ENCODE assay signal across 17 mouse cellular contexts in the genomic region with DNA sequence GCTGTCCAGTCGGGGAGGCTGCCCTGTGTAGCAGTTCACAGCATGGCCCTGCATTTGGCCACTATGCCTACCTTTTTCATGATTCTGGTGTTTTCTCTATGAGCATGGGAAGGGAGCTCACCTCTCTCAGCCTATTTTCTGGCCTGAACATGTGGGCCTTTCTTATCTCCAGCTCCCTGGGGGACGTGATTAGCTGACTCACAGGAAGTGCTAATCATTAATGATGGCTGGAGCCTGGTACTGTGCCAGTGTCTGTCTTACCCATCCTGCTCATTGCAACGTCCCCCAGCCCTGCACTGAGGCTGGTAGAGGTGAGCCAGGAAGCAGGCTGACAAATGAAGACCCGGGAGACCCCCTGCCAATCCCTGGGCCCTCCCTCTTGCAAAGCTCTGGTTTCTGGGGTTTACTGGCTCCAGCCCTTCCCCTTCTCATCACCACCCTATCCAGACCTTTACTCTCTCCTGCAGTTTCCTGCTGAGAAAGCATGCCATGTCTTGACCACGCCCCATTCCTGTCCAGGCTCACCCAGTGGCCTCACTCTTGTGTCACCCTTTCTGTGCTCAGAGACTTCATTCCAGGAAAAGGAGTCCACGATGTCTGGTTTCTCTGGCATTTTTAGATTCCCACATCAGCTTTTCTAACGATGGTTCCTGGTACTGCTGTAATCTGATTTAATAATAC.
DNase-seq lines count a peak whose midpoint lies in the region; ATAC-seq and TF ChIP-seq lines count a peak whose summit lies in the region.
"Had no signal": no experiment of that assay in that cellular context is flagged by ENCODE, and none has a peak within 500 bp of the region (broad histone marks: within the 10 kb centered on the region; RNA-seq: fewer than 3 reads in every experiment).

No protein-coding gene starts in this region.

- H3K4me2 ChIP-seq in hindbrain, embryonic 11.5 days (replicated peaks; ENCODE audit: low read depth, low read length), result no peak overlapping the region
- H3K4me2 ChIP-seq in midbrain, postnatal 0 days (ENCODE audit: low read depth, low read length, poor library complexity, severe bottlenecking), result no peak overlapping the region
- H3K4me2 ChIP-seq: embryonic facial prominence, embryonic 13.5 days; liver, embryonic 11.5 days; midbrain, embryonic 13.5 days; stomach, embryonic 15.5 days had no signal

- H3K36me3 ChIP-seq in hindbrain, embryonic 10.5 days, result no peaks in the 10 kb centered on the region
- no peaks in the 10 kb centered on the region for H3K36me3 ChIP-seq in hindbrain, embryonic 11.5 days (ENCODE audit: control insufficient read depth, insufficient read depth, low read length)
- H3K36me3 ChIP-seq in midbrain, embryonic 10.5 days, result no peaks in the 10 kb centered on the region
- H3K36me3 ChIP-seq in midbrain, postnatal 0 days (ENCODE audit: insufficient read depth, low read length), result no peaks in the 10 kb centered on the region
- H3K36me3 ChIP-seq: embryonic facial prominence, embryonic 13.5 days; forebrain, embryonic 10.5 days; midbrain, embryonic 13.5 days; stomach, embryonic 15.5 days had no signal

- 64% methylated on average over 7 of the region's 7 CpGs for WGBS in hindbrain, embryonic 10.5 days
- 75% methylated on average over 7 of the region's 7 CpGs for WGBS in hindbrain, embryonic 11.5 days
- 76% methylated on average over 7 of the region's 7 CpGs for WGBS in midbrain, embryonic 10.5 days
- WGBS in midbrain, postnatal 0 days, result 66% methylated on average over 7 of the region's 7 CpGs

- ATAC-seq in hindbrain, embryonic 11.5 days (ENCODE audit: low FRiP score), result no peak
- no peak for ATAC-seq in midbrain, postnatal 0 days (ENCODE audit: low FRiP score)
- ATAC-seq: midbrain, embryonic 13.5 days had no signal

- H3K4me3 ChIP-seq in hindbrain, embryonic 10.5 days, result no peak overlapping the region
- no peak overlapping the region for H3K4me3 ChIP-seq in hindbrain, embryonic 11.5 days (ENCODE audit: low read depth, low read length)
- H3K4me3 ChIP-seq in midbrain, embryonic 10.5 days, result no peak overlapping the region
- H3K4me3 ChIP-seq in midbrain, postnatal 0 days (ENCODE audit: low read depth, low read length), result no peak overlapping the region
- H3K4me3 ChIP-seq: embryonic facial prominence, embryonic 13.5 days; forebrain, embryonic 10.5 days; midbrain, embryonic 13.5 days; stomach, embryonic 15.5 days had no signal

- no peak for TF ChIP-seq CTCF in midbrain, postnatal 0 days (IDR thresholded peaks at IDR 0.05)
- no peak for TF ChIP-seq CTCF in brain, embryonic 14.5 days (IDR thresholded peaks at IDR 0.05; ENCODE audit: borderline replicate concordance, extremely low read depth, insufficient read depth, insufficient read length)

- H3K9me3 ChIP-seq in hindbrain, embryonic 10.5 days, result no peaks in the 10 kb centered on the region
- H3K9me3 ChIP-seq in hindbrain, embryonic 11.5 days (ENCODE audit: control insufficient read depth, low read length), result no peaks in the 10 kb centered on the region
- no peaks in the 10 kb centered on the region for H3K9me3 ChIP-seq in midbrain, embryonic 10.5 days (replicated peaks)
- no peaks in the 10 kb centered on the region for H3K9me3 ChIP-seq in midbrain, postnatal 0 days (ENCODE audit: low read length)
- H3K9me3 ChIP-seq: embryonic facial prominence, embryonic 13.5 days; forebrain, embryonic 10.5 days; midbrain, embryonic 13.5 days; stomach, embryonic 15.5 days had no signal

- DNase-seq in hindbrain, embryonic 10.5 days (ENCODE audit: low spot score), result no peak
- DNase-seq in hindbrain, embryonic 11.5 days (ENCODE audit: low spot score), result no peak
- no peak for DNase-seq in midbrain, embryonic 10.5 days (ENCODE audit: low spot score)
- no peak for DNase-seq in midbrain, postnatal 0 days (ENCODE audit: low spot score)
- peak; percentile 24 for DNase-seq in brain, embryonic 14.5 days (ENCODE audit: low read depth)
- no peak for DNase-seq in right cerebral cortex, postnatal 4 days
- DNase-seq in embryo, embryonic 11 days, result no peak
- DNase-seq: adrenal gland, postnatal 25 days; cerebellum, postnatal 25 days; heart, adult 11 months; layer of hippocampus, adult 9-11 months; lung, postnatal 36 days had no signal

- H3K27ac ChIP-seq in hindbrain, embryonic 10.5 days, result 0 out of 2 replicates have a peak overlapping the region, but pooled peaks have one; percentile 45
- H3K27ac ChIP-seq in hindbrain, embryonic 11.5 days (ENCODE audit: low read depth, low read length), result no peak overlapping the region
- peak overlapping the region; percentile 23; the same call in 1 of the 2 replicates for H3K27ac ChIP-seq in midbrain, embryonic 10.5 days (replicated peaks)
- no peak overlapping the region for H3K27ac ChIP-seq in midbrain, postnatal 0 days (ENCODE audit: low read depth, low read length)
- H3K27ac ChIP-seq: embryonic facial prominence, embryonic 13.5 days; forebrain, embryonic 10.5 days; midbrain, embryonic 13.5 days; stomach, embryonic 15.5 days had no signal

- H3K27me3 ChIP-seq in hindbrain, embryonic 10.5 days (ENCODE audit: insufficient read depth, poor library complexity, severe bottlenecking), result no peaks in the 10 kb centered on the region
- no peaks in the 10 kb centered on the region for H3K27me3 ChIP-seq in hindbrain, embryonic 11.5 days (ENCODE audit: control insufficient read depth, insufficient read depth, low read length)
- H3K27me3 ChIP-seq in midbrain, embryonic 10.5 days (ENCODE audit: low read depth, poor library complexity, severe bottlenecking), result no peaks in the 10 kb centered on the region
- no peaks in the 10 kb centered on the region for H3K27me3 ChIP-seq in midbrain, postnatal 0 days (ENCODE audit: insufficient read depth, low read length)
- H3K27me3 ChIP-seq: embryonic facial prominence, embryonic 13.5 days; midbrain, embryonic 13.5 days; stomach, embryonic 15.5 days had no signal

- H3K4me1 ChIP-seq in hindbrain, embryonic 10.5 days (replicated peaks), result peaks cover 14% of the 10 kb centered on the region; the same call in 1 of the 2 replicates
- H3K4me1 ChIP-seq in hindbrain, embryonic 11.5 days (replicated peaks; ENCODE audit: control insufficient read depth, insufficient read depth, low read length), result no peaks in the 10 kb centered on the region
- H3K4me1 ChIP-seq in midbrain, embryonic 10.5 days, result 0 out of 2 replicates have a peak, but pooled peaks cover 5% of the 10 kb centered on the region
- H3K4me1 ChIP-seq in midbrain, postnatal 0 days (ENCODE audit: insufficient read depth, low read length), result no peaks in the 10 kb centered on the region
- H3K4me1 ChIP-seq: midbrain, embryonic 13.5 days had no signal

- no peak overlapping the region for H3K9ac ChIP-seq in hindbrain, embryonic 11.5 days (ENCODE audit: low read depth, low read length)
- no peak overlapping the region for H3K9ac ChIP-seq in midbrain, postnatal 0 days (replicated peaks; ENCODE audit: low read length, poor library complexity, severe bottlenecking)
- H3K9ac ChIP-seq: embryonic facial prominence, embryonic 13.5 days; midbrain, embryonic 13.5 days; stomach, embryonic 15.5 days had no signal

- no peak for TF ChIP-seq POLR2A in brain, embryonic 14.5 days (IDR thresholded peaks at IDR 0.05; ENCODE audit: borderline replicate concordance, extremely low read depth, insufficient read depth, insufficient read length, poor library complexity, severe bottlenecking)

Comparison
In these comparisons a context has a peak if more than half of its experiments do, and no peak if none do; other contexts are left out.
1. H3K27ac ChIP-seq: peak in hindbrain, embryonic 10.5 days (single experiment) and midbrain, embryonic 10.5 days (single experiment); none in hindbrain, embryonic 11.5 days (single experiment) and midbrain, postnatal 0 days (single experiment).